Mouse (Mus musculus): Measurements from ENCODE around the gene Sumf1. TPM values are rescaled to one million over a fixed set of nuclear protein-coding genes. Genes with fewer than 3 reads are reported as not detected.

Sumf1 gene
- polyA plus RNA-seq, 1 experiment from 2014 or later = 19.3 TPM

DNA sequence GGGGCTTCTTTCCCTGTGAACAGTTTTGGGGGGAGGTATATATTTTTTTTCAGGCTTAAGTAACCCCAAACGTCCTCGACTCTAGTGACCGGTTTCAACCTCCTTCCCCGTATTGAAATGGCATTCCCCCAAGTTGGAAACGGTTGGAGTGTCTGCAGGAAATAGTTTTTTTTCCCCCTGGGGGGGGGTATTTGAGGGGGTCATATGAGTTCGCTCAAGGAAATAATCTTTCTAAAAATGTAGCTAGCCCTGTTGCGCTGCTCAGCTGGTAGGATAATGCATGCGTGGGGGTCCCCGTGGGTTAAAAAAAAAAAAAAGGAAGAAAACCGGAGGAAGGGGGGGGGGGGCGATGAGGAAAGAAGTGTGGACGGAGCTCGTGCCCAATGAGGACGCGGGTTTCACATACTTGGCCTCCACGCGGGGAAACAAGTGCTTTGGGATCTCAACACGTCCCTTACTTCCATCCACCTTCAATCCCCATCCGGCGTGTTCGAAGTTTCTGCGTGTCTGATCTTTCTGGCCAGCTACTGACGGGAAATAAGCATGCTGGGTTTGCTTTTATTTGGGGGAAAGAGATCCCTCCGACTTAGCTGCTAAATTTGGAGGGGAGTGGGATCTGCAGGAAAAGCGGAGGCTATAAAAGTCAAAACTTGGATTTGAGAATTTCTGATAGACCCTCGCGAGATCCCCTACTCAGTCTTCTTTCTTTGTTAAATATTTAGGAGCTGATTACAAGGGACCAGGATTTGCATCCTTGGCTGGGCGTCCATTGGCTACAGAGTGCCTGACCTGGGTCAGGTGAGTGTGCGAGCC is 28.3 kb upstream of the Sumf1 start:
- Histone ChIP-seq H3K4me1 (ENCODE audit: control insufficient read depth, insufficient read depth, low read length) (peaks cover 33% of the 10 kb centered on the region), H3K4me3 (ENCODE audit: low read length) (peak overlapping the region; percentile 77), H3K4me2 (ENCODE audit: low read depth, low read length) (peak overlapping the region; percentile 90), H3K27me3 (ENCODE audit: control insufficient read depth, insufficient read depth, low read length) (no peaks in the 10 kb centered on the region), H3K9ac (ENCODE audit: low read length) (peak overlapping the region; percentile 79), H3K9me3 (replicated peaks; ENCODE audit: control insufficient read depth, low read length) (no peaks in the 10 kb centered on the region), H3K27ac (ENCODE audit: low read length) (peak overlapping the region; percentile 79), H3K36me3 (ENCODE audit: control insufficient read depth, insufficient read depth) (0 out of 2 replicates have a peak, but pooled peaks cover 3% of the 10 kb centered on the region)
- 1% methylated on average over 28 of the region's 29 CpGs for WGBS
- ATAC-seq (replicated peaks; ENCODE audit: extremely low read depth, insufficient read depth, low FRiP score) = no peak

DNA sequence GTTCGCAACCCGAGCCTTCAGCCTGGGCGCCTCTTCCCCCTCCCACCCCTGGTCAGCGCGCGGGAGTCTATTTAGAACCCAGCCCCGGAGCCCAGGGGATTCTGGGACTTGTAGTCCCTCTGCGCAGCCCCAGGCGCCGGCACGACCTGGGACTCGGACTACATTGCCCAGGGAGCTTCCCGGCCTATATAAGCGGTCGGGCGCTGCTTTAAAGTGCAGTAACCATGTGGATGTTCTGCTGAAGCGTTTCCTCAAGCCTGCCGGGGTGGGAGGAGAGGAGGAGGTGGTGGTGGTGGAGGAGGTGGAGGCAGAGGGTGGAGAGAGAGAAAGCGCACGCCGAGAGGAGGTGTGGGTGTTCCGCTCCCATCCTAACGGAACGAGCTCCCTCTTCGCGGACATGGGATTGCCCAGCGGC is 27.5 kb upstream of the Sumf1 start, which contains the start of gene Itpr1:
Gene Itpr1, plus strand, starts transcription at position 216 of the 415 bp plus-strand sequence.
- Histone ChIP-seq H3K36me3 (ENCODE audit: control insufficient read depth, insufficient read depth) (0 out of 2 replicates have a peak, but pooled peaks cover 3% of the 10 kb centered on the region), H3K4me3 (ENCODE audit: low read length) (peak within 1 kb of the TSS; percentile 77), H3K9me3 (replicated peaks; ENCODE audit: control insufficient read depth, low read length) (no peaks in the 10 kb centered on the region), H3K4me2 (ENCODE audit: low read depth, low read length) (peak within 1 kb of the TSS; percentile 90), H3K27ac (ENCODE audit: low read length) (peak within 1 kb of the TSS; percentile 79), H3K4me1 (ENCODE audit: control insufficient read depth, insufficient read depth, low read length) (peaks cover 33% of the 10 kb centered on the region), H3K9ac (ENCODE audit: low read length) (peak within 1 kb of the TSS; percentile 79), H3K27me3 (ENCODE audit: control insufficient read depth, insufficient read depth, low read length) (no peaks in the 10 kb centered on the region)
- WGBS = 0% methylated on average over 27 of the region's 27 CpGs
- peak; percentile 99 for ATAC-seq (replicated peaks; ENCODE audit: extremely low read depth, insufficient read depth, low FRiP score)

DNA sequence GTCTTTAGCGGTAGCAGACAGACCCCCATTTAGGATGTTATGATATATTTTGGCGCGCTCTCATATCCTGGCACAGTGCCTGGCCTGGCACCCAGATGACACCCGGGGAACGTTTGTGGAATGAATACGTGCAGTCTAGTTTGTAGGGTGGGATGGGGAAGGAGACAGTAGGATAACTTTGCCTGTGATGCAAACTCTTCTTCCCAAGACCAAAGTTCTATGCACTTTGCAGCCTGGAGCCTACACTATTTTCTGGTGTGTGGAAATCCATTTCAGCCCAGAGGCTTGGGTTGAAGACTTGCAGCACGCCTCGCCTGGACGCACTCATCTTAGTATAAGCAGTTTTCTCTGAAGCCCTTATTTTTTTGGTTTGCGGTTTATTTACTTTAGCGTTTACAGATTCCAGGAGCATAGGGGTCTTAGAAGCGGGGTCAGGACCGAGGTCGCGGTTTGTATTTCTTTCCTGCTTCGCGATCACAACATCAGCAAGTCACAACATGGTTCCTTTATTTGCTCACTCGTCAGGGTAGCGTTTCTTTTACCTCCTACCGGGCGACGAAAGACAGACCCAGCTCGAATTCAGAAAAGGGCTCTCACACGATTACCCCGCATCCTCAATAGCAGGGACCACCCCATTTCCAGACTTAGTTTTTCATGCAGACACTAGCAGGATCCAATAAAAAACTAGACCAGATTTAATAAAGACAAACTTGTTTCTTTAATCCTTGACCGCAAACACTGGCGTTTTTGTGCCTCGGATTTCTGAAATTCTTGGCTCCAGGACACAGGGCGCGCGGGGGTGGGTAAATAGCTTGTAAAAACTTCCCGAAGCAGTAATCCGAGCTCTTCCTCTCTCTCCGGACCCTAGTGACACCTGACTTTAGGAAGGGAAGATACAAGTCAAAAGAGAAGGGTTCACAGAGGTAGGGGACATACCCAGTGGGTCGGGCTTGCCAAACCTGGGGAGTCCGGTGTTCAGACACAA is 26.8 kb upstream of the Sumf1 start:
- 4% methylated on average over 36 of the region's 36 CpGs for whole genome bisulfite sequencing
- Histone ChIP-seq H3K27me3 (ENCODE audit: control insufficient read depth, insufficient read depth, low read length) (no peaks in the 10 kb centered on the region), H3K4me2 (ENCODE audit: low read depth, low read length) (peak overlapping the region; percentile 90), H3K9me3 (replicated peaks; ENCODE audit: control insufficient read depth, low read length) (no peaks in the 10 kb centered on the region), H3K4me3 (ENCODE audit: low read length) (peak overlapping the region; percentile 77), H3K27ac (ENCODE audit: low read length) (peak overlapping the region; percentile 76), H3K4me1 (ENCODE audit: control insufficient read depth, insufficient read depth, low read length) (peaks cover 33% of the 10 kb centered on the region), H3K9ac (ENCODE audit: low read length) (peak overlapping the region; percentile 76), H3K36me3 (ENCODE audit: control insufficient read depth, insufficient read depth) (0 out of 2 replicates have a peak, but pooled peaks cover 3% of the 10 kb centered on the region)
- no peak; the same call in 1 of the 2 replicates for ATAC-seq (replicated peaks; ENCODE audit: extremely low read depth, insufficient read depth, low FRiP score)

DNA sequence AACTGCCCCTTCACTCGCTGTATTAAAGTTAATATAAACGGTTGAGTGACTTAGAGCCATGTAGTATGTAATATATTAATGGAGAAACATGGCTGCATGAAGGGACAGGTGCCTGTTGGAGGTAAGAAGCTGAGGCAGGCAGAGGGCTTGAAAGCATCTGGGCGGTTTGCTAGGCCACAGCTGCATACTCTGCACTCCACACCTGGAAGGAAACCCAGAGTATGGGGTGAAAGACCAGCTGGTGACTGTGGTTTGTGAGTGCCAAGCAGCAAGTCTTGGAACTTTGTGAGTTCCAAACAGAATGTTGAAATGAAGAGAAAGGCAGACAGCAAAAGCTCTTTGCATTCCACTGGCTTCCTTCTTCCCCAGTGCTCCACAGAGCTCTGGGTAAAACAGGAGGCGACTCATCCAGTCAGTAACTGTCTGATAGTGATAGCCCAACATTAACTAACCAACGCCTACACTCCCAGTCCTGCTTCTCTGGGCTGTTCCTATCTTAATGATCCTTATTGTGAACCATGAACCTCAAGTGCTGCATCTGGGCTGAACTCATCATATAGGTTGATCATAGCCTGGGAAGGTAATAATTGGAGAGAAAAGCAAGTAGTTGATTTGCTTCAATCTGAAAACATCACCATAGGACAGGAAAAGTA is 21.7 kb upstream of the Sumf1 start:
- no peak overlapping the region for H3K4me3 ChIP-seq (ENCODE audit: low read length)
- H3K4me1 ChIP-seq (ENCODE audit: control insufficient read depth, insufficient read depth, low read length) = peaks cover 9% of the 10 kb centered on the region
- H3K9ac ChIP-seq (ENCODE audit: low read length) = no peak overlapping the region
- H3K4me2 ChIP-seq (ENCODE audit: low read depth, low read length) = no peak overlapping the region
- 67% methylated on average over 5 of the region's 5 CpGs for WGBS
- no peaks in the 10 kb centered on the region for H3K9me3 ChIP-seq (replicated peaks; ENCODE audit: control insufficient read depth, low read length)
- H3K27ac ChIP-seq (ENCODE audit: low read length) = no peak overlapping the region
- H3K27me3 ChIP-seq (ENCODE audit: control insufficient read depth, insufficient read depth, low read length) = no peaks in the 10 kb centered on the region
- peak; percentile 71 for ATAC-seq (replicated peaks; ENCODE audit: extremely low read depth, insufficient read depth, low FRiP score)
- no peaks in the 10 kb centered on the region for H3K36me3 ChIP-seq (ENCODE audit: control insufficient read depth, insufficient read depth)

DNA sequence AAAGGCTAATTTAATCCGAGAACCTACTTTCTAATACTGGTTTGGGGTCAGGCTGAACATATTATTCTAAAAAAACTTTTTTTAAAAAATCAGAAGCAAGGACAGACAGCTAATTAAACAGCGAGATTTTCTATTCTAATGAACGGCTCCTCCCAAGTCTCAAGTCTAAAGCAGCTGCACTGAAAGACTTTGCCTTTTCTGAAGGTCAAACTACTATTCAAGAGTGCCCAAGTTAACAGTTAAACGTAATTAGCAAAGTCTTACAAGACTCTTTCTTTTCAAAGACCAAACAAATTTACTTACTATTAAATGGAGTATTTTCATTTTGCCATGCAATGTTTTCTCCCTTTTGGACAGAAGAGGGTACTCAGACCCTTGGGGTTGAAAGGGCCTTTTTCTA is 20.8 kb upstream of the Sumf1 start:
- Histone ChIP-seq H3K9ac (ENCODE audit: low read length) (no peak overlapping the region), H3K27me3 (ENCODE audit: control insufficient read depth, insufficient read depth, low read length) (no peaks in the 10 kb centered on the region), H3K27ac (ENCODE audit: low read length) (no peak overlapping the region), H3K36me3 (ENCODE audit: control insufficient read depth, insufficient read depth) (no peaks in the 10 kb centered on the region), H3K4me1 (ENCODE audit: control insufficient read depth, insufficient read depth, low read length) (peaks cover under 1% of the 10 kb centered on the region; the same call in 1 of the 2 replicates), H3K4me2 (ENCODE audit: low read depth, low read length) (no peak overlapping the region), H3K4me3 (ENCODE audit: low read length) (no peak overlapping the region), H3K9me3 (replicated peaks; ENCODE audit: control insufficient read depth, low read length) (no peaks in the 10 kb centered on the region)
- ATAC-seq (replicated peaks; ENCODE audit: extremely low read depth, insufficient read depth, low FRiP score) = no peak
- WGBS = 80% methylated on average over 4 of the region's 4 CpGs

DNA sequence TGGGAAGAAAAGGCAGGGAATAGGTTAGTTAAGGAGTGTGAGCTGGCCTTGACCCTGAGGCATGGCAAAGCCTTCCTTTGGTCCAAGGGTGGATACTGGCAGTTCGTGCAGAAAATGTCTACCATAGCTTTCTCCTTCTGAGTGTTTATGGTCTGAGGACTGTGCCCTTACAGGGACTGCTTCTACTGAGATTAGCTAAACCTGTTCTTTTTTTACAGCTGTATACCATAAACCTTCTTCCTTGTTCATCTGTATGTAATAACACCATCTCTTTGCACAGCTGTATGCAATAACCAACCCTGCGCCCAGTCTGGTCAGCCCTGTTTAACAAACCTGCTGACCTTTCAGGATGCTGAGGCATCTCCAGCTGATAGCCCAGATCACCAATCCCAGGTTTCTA is 18.9 kb upstream of the Sumf1 start:
- Histone ChIP-seq H3K9ac (ENCODE audit: low read length) (no peak overlapping the region), H3K4me2 (ENCODE audit: low read depth, low read length) (no peak overlapping the region), H3K27me3 (ENCODE audit: control insufficient read depth, insufficient read depth, low read length) (no peaks in the 10 kb centered on the region), H3K36me3 (ENCODE audit: control insufficient read depth, insufficient read depth) (no peaks in the 10 kb centered on the region), H3K27ac (ENCODE audit: low read length) (no peak overlapping the region), H3K9me3 (replicated peaks; ENCODE audit: control insufficient read depth, low read length) (no peaks in the 10 kb centered on the region), H3K4me1 (ENCODE audit: control insufficient read depth, insufficient read depth, low read length) (no peaks in the 10 kb centered on the region), H3K4me3 (ENCODE audit: low read length) (no peak overlapping the region)
- WGBS = 96% methylated on average over 2 of the region's 2 CpGs
- no peak for ATAC-seq (replicated peaks; ENCODE audit: extremely low read depth, insufficient read depth, low FRiP score)

DNA sequence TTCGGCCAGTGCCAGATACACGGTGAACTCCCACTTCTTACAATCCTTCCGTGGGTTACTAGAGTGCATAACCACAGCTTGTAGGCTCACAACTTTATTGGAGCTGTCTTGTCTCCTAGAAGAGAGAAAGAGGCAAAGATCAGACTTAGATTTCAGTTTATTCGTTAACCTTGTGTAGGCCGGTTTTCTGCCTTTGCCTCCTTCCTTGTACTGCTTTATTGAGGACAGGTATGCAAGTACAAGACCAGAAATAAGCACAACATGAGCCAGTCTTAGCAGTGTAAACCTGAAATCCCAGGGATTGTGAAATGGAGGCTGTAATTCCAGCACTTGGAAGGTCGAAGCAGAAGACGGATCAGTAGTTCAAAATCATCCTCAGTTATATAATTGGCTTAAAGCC is 12.9 kb upstream of the Sumf1 start:
- 81% methylated on average over 7 of the region's 7 CpGs for WGBS
- Histone ChIP-seq H3K4me1 (ENCODE audit: control insufficient read depth, insufficient read depth, low read length) (no peaks in the 10 kb centered on the region), H3K9ac (ENCODE audit: low read length) (no peak overlapping the region), H3K9me3 (replicated peaks; ENCODE audit: control insufficient read depth, low read length) (no peaks in the 10 kb centered on the region), H3K36me3 (ENCODE audit: control insufficient read depth, insufficient read depth) (no peaks in the 10 kb centered on the region), H3K27ac (ENCODE audit: low read length) (no peak overlapping the region), H3K4me2 (ENCODE audit: low read depth, low read length) (no peak overlapping the region), H3K4me3 (ENCODE audit: low read length) (no peak overlapping the region), H3K27me3 (ENCODE audit: control insufficient read depth, insufficient read depth, low read length) (no peaks in the 10 kb centered on the region)
- no peak for ATAC-seq (replicated peaks; ENCODE audit: extremely low read depth, insufficient read depth, low FRiP score)

DNA sequence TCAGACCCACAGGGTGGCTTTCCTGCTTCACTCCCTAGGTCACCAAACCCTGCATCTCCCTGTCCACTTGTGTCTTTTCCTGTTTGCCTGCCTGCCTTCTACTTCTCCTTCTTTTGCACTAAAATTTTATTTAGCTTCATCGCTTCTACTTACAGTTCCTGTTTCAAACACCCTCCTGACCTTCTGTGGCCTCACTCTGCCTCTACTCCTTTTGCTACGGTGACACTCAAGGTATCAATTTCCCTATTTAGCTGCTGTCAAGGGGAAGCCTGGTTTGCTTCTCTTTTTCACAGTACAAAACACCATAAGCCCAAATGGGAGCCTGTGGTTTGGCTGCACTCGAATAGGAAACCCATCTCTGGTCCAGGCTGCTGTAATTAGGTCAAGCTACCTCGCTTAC is 11.7 kb upstream of the Sumf1 start:
- 50% methylated on average over 4 of the region's 4 CpGs for WGBS

More for the DNA sequence above, 11.7 kb upstream of the Sumf1 start:
- Histone ChIP-seq H3K4me1 (ENCODE audit: control insufficient read depth, insufficient read depth, low read length) (no peaks in the 10 kb centered on the region), H3K27me3 (ENCODE audit: control insufficient read depth, insufficient read depth, low read length) (no peaks in the 10 kb centered on the region), H3K36me3 (ENCODE audit: control insufficient read depth, insufficient read depth) (no peaks in the 10 kb centered on the region), H3K27ac (ENCODE audit: low read length) (no peak overlapping the region), H3K9me3 (replicated peaks; ENCODE audit: control insufficient read depth, low read length) (no peaks in the 10 kb centered on the region), H3K9ac (ENCODE audit: low read length) (no peak overlapping the region), H3K4me3 (ENCODE audit: low read length) (no peak overlapping the region), H3K4me2 (ENCODE audit: low read depth, low read length) (no peak overlapping the region)
- ATAC-seq (replicated peaks; ENCODE audit: extremely low read depth, insufficient read depth, low FRiP score) = no peak
